Mouse (Mus musculus): Measurements from ENCODE around the gene Gpr152.

Gene Gpr152

DNA sequence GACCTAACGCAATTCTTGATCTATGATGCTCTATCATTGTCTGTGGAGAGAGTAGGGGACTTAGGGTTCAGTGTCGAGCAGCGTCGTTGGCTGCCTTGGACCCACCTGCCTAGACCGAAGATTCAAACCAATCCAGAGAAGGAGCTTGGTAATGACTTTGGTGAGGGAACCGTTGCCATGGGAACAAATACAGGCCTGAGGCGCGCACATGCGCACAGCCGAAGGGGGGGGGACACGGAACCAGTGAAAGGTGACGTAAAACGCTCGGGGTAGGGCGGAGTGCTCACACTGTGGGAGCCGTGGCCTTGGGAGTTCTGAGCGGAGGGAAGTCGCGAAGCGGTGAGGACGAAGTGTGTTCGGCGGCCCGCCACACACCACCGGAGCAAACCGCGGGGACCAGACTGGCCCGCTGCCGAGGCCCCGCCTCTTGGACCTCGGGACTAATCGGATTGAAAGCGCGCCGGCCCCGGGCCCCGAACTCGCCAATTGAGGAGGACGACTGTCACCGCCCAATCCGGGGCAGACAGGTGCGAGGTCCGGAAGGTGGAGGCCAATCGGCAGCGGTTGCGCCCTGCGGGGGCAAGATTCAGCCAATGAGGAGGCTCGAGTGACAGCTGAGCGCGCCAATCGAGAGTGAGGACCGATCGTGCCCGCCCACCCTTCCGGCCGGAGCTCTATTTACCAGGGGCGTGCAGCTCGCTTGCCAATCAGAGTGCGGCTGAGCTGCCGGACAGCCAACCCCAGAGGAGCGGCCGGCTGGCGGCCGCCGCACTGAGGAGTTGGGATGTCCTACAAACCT is 42.7 kb upstream of the Gpr152 start, which contains the start of gene Cdk2ap2:
TSS of gene Cdk2ap2 (plus strand) at position 541 of the 799 bp plus-strand sequence.
- Histone ChIP-seq H3K36me3 (ENCODE audit: insufficient read depth, low read length) (peaks cover 11% of the 10 kb centered on the region), H3K27me3 (ENCODE audit: insufficient read depth, low read length) (peaks cover 23% of the 10 kb centered on the region), H3K4me1 (replicated peaks; ENCODE audit: low read depth, low read length) (peaks cover 66% of the 10 kb centered on the region), H3K4me3 (replicated peaks; ENCODE audit: low read length) (peak within 1 kb of the TSS; percentile 90), H3K9me3 (ENCODE audit: low read length) (no peaks in the 10 kb centered on the region)
- TF ChIP-seq NANOG (IDR thresholded peaks at IDR 0.05; ENCODE audit: borderline replicate concordance, low read length) = no peak
- no peak for TF ChIP-seq POU5F1 (IDR thresholded peaks at IDR 0.05; ENCODE audit: borderline replicate concordance, low read length)
- no peak for TF ChIP-seq CTCF (conservative IDR thresholded peaks at IDR 0.05; ENCODE audit: low read length)

- Histone ChIP-seq H3K9me3 (ENCODE audit: low read length) (no peaks in the 10 kb centered on the region), H3K27me3 (ENCODE audit: insufficient read depth, low read length) (peaks cover 29% of the 10 kb centered on the region), H3K4me3 (replicated peaks; ENCODE audit: low read length) (peak overlapping the region; percentile 90), H3K36me3 (ENCODE audit: insufficient read depth, low read length) (peaks cover 11% of the 10 kb centered on the region), H3K4me1 (replicated peaks; ENCODE audit: low read depth, low read length) (peaks cover 66% of the 10 kb centered on the region)
- TF ChIP-seq NANOG (IDR thresholded peaks at IDR 0.05; ENCODE audit: borderline replicate concordance, low read length) (no peak), CTCF (conservative IDR thresholded peaks at IDR 0.05; ENCODE audit: low read length) (no peak), POU5F1 (IDR thresholded peaks at IDR 0.05; ENCODE audit: borderline replicate concordance, low read length) (no peak)
Observed at GRCm38 (mm10) chr19:4097441-4097825, 42.2 kb upstream of the Gpr152 start.

DNA sequence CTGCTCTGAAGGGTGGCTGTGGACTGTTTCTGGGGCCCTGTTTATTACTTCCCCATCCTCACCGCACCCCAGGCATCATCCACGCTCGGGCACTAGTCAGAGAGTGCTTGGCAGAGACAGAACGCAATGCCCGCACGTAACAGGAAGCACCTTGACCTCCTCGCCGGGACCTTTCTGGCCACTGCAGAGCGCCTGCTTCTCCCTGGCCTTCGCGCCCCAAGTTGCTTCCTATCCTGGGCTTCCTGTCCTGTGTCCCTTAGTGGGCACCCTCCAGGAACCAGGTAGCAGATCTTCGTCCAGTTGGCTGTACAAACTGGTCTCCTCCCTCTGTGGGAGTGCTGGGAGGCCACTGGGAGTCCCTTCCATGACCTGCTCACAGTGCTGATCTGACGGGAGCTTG is 41.2 kb upstream of the Gpr152 start:
- Histone ChIP-seq H3K36me3 (ENCODE audit: insufficient read depth, low read length) (peaks cover 11% of the 10 kb centered on the region), H3K9me3 (ENCODE audit: low read length) (no peaks in the 10 kb centered on the region), H3K4me3 (replicated peaks; ENCODE audit: low read length) (peak overlapping the region; percentile 90), H3K4me1 (replicated peaks; ENCODE audit: low read depth, low read length) (peaks cover 70% of the 10 kb centered on the region), H3K27me3 (ENCODE audit: insufficient read depth, low read length) (peaks cover 39% of the 10 kb centered on the region)
- TF ChIP-seq NANOG (IDR thresholded peaks at IDR 0.05; ENCODE audit: borderline replicate concordance, low read length) (no peak), CTCF (conservative IDR thresholded peaks at IDR 0.05; ENCODE audit: low read length) (no peak), POU5F1 (IDR thresholded peaks at IDR 0.05; ENCODE audit: borderline replicate concordance, low read length) (no peak)

GRCm38 (mm10) chr19:4099056-4099455 is 40.5 kb upstream of the Gpr152 start:
- H3K4me1 ChIP-seq (replicated peaks; ENCODE audit: low read depth, low read length) = peaks cover 66% of the 10 kb centered on the region
- H3K36me3 ChIP-seq (ENCODE audit: insufficient read depth, low read length) = peaks cover 11% of the 10 kb centered on the region
- H3K4me3 ChIP-seq (replicated peaks; ENCODE audit: low read length) = peak overlapping the region; percentile 90
- H3K9me3 ChIP-seq (ENCODE audit: low read length) = no peaks in the 10 kb centered on the region
- peaks cover 42% of the 10 kb centered on the region for H3K27me3 ChIP-seq (ENCODE audit: insufficient read depth, low read length)
- TF ChIP-seq CTCF (conservative IDR thresholded peaks at IDR 0.05; ENCODE audit: low read length) = peak; percentile 68
- no peak for TF ChIP-seq POU5F1 (IDR thresholded peaks at IDR 0.05; ENCODE audit: borderline replicate concordance, low read length)

- Histone ChIP-seq H3K4me1 (replicated peaks; ENCODE audit: low read depth, low read length) (peaks cover 61% of the 10 kb centered on the region), H3K9me3 (ENCODE audit: low read length) (no peaks in the 10 kb centered on the region), H3K36me3 (ENCODE audit: insufficient read depth, low read length) (peaks cover 11% of the 10 kb centered on the region), H3K4me3 (replicated peaks; ENCODE audit: low read length) (peak within 1 kb of the TSS; percentile 90), H3K27me3 (ENCODE audit: insufficient read depth, low read length) (peaks cover 44% of the 10 kb centered on the region)
- TF ChIP-seq NANOG (IDR thresholded peaks at IDR 0.05; ENCODE audit: borderline replicate concordance, low read length) = no peak
- TF ChIP-seq POU5F1 (IDR thresholded peaks at IDR 0.05; ENCODE audit: borderline replicate concordance, low read length) = no peak
- no peak for TF ChIP-seq CTCF (conservative IDR thresholded peaks at IDR 0.05; ENCODE audit: low read length)
Observed at GRCm38 (mm10) chr19:4099837-4100717, 39.5 kb upstream of the Gpr152 start, which contains the start of gene Pitpnm1. Gene Pitpnm1, plus strand, starts transcription at chr19:4099998.

GRCm38 (mm10) chr19:4100718-4101261 is 38.8 kb upstream of the Gpr152 start:
- peaks cover 44% of the 10 kb centered on the region for H3K27me3 ChIP-seq (ENCODE audit: insufficient read depth, low read length)
- H3K4me1 ChIP-seq (replicated peaks; ENCODE audit: low read depth, low read length) = peaks cover 56% of the 10 kb centered on the region
- peaks cover 11% of the 10 kb centered on the region for H3K36me3 ChIP-seq (ENCODE audit: insufficient read depth, low read length)
- H3K9me3 ChIP-seq (ENCODE audit: low read length) = no peaks in the 10 kb centered on the region
- TF ChIP-seq NANOG (IDR thresholded peaks at IDR 0.05; ENCODE audit: borderline replicate concordance, low read length) (no peak), CTCF (conservative IDR thresholded peaks at IDR 0.05; ENCODE audit: low read length) (no peak), POU5F1 (IDR thresholded peaks at IDR 0.05; ENCODE audit: borderline replicate concordance, low read length) (no peak)
- H3K4me3 ChIP-seq (replicated peaks; ENCODE audit: low read length) = peak overlapping the region; percentile 90

- Histone ChIP-seq H3K9me3 (ENCODE audit: low read length) (no peaks in the 10 kb centered on the region), H3K27me3 (ENCODE audit: insufficient read depth, low read length) (peaks cover 44% of the 10 kb centered on the region), H3K36me3 (ENCODE audit: insufficient read depth, low read length) (peaks cover 11% of the 10 kb centered on the region), H3K4me3 (replicated peaks; ENCODE audit: low read length) (peak overlapping the region; percentile 90), H3K4me1 (replicated peaks; ENCODE audit: low read depth, low read length) (peaks cover 52% of the 10 kb centered on the region)
- no peak for TF ChIP-seq CTCF (conservative IDR thresholded peaks at IDR 0.05; ENCODE audit: low read length)
- no peak for TF ChIP-seq POU5F1 (IDR thresholded peaks at IDR 0.05; ENCODE audit: borderline replicate concordance, low read length)
- TF ChIP-seq NANOG (IDR thresholded peaks at IDR 0.05; ENCODE audit: borderline replicate concordance, low read length) = no peak
Observed at GRCm38 (mm10) chr19:4101466-4101865, 38.1 kb upstream of the Gpr152 start.

- H3K36me3 ChIP-seq (ENCODE audit: insufficient read depth, low read length) = peaks cover 11% of the 10 kb centered on the region
- peaks cover 56% of the 10 kb centered on the region for H3K4me1 ChIP-seq (replicated peaks; ENCODE audit: low read depth, low read length)
- no peaks in the 10 kb centered on the region for H3K9me3 ChIP-seq (ENCODE audit: low read length)
- TF ChIP-seq CTCF (conservative IDR thresholded peaks at IDR 0.05; ENCODE audit: low read length) (no peak), NANOG (IDR thresholded peaks at IDR 0.05; ENCODE audit: borderline replicate concordance, low read length) (no peak), POU5F1 (IDR thresholded peaks at IDR 0.05; ENCODE audit: borderline replicate concordance, low read length) (no peak)
- H3K27me3 ChIP-seq (ENCODE audit: insufficient read depth, low read length) = peaks cover 44% of the 10 kb centered on the region
- no peak overlapping the region for H3K4me3 ChIP-seq (replicated peaks; ENCODE audit: low read length)
Observed at GRCm38 (mm10) chr19:4102049-4102448, 37.5 kb upstream of the Gpr152 start.

All from E14TG2a.4 (cell line).